Mouse (Mus musculus) gastrocnemius, postnatal 25 days (tissue): Measurements from ENCODE around the gene Gm49776. TPM values are rescaled to one million over a fixed set of nuclear protein-coding genes. Genes with fewer than 3 reads are reported as not detected.
A peak's percentile ranks its signal among the peaks of the same experiment; 100 is the strongest.

Source experiments
- DNase-seq: peaks from one replicate; pipeline ENCODE4 v3.0.0; 2022
- total RNA-seq, 2 experiments: library from RNA; stranded (reverse); gene quantifications; 1 replicate in 1 of 2; 2 replicates in 1 of 2; pipeline ENCODE4 v1.2.3; 2021

Gene Gm49776
- total RNA-seq, 2 experiments from 2014 or later, result not detected

GRCm38 (mm10) chr16:18234671-18235388 is 23.3 kb downstream of the Gm49776 start, which contains the start of gene Zdhhc8:
Zdhhc8 (minus strand) TSS chr16:18235136.
- DNase-seq, result peak; percentile 83

GRCm38 (mm10) chr16:18233919-18234670 is 24.0 kb downstream of the Gm49776 start:
- no peak for DNase-seq

- DNase-seq, result no peak
Observed at GRCm38 (mm10) chr16:18233451-18233850, 24.7 kb downstream of the Gm49776 start.

- no peak for DNase-seq
Observed at GRCm38 (mm10) chr16:18231451-18231850, 26.7 kb downstream of the Gm49776 start.

- no peak for DNase-seq
Observed at GRCm38 (mm10) chr16:18231047-18231446, 27.1 kb downstream of the Gm49776 start.

- no peak for DNase-seq
Observed at GRCm38 (mm10) chr16:18230617-18231016, 27.5 kb downstream of the Gm49776 start.

GRCm38 (mm10) chr16:18229622-18230021 is 28.5 kb downstream of the Gm49776 start:
- DNase-seq, result peak; percentile 59

- DNase-seq, result no peak
Observed at GRCm38 (mm10) chr16:18228856-18229255, 29.3 kb downstream of the Gm49776 start.

GRCm38 (mm10) chr16:18227897-18228422 is 30.2 kb downstream of the Gm49776 start:
- no peak for DNase-seq

GRCm38 (mm10) chr16:18227187-18227586 is 30.9 kb downstream of the Gm49776 start:
- no peak for DNase-seq

- DNase-seq, result peak; percentile 66
Observed at GRCm38 (mm10) chr16:18222188-18222587, 35.9 kb downstream of the Gm49776 start.

- DNase-seq, result no peak
Observed at GRCm38 (mm10) chr16:18221543-18221898, 36.6 kb downstream of the Gm49776 start.

- no peak for DNase-seq
Observed at GRCm38 (mm10) chr16:18220856-18221542, 37.1 kb downstream of the Gm49776 start.

- no peak for DNase-seq
Observed at GRCm38 (mm10) chr16:18220001-18220400, 38.1 kb downstream of the Gm49776 start.

- no peak for DNase-seq
Observed at GRCm38 (mm10) chr16:18218580-18218996, 39.5 kb downstream of the Gm49776 start.

GRCm38 (mm10) chr16:18217579-18217978 is 40.5 kb downstream of the Gm49776 start, which contains the start of gene Ccdc188:
Ccdc188 (plus strand) TSS chr16:18217879.
- no peak for DNase-seq

- no peak for DNase-seq
Observed at GRCm38 (mm10) chr16:18214858-18215257, 43.3 kb downstream of the Gm49776 start.

GRCm38 (mm10) chr16:18213689-18214088 is 44.4 kb downstream of the Gm49776 start:
- no peak for DNase-seq

GRCm38 (mm10) chr16:18211417-18212171 is 46.5 kb downstream of the Gm49776 start:
- peak; percentile 63 for DNase-seq

GRCm38 (mm10) chr16:18210701-18211416 is 47.3 kb downstream of the Gm49776 start:
- DNase-seq, result no peak
